Mouse (Mus musculus) midbrain, embryonic 12.5 days (tissue): ENCODE measurements around the gene Stt3a. TPM values are rescaled to one million over a fixed set of nuclear protein-coding genes. Genes with fewer than 3 reads are reported as not detected.

ENCODE experiments used
- ATAC-seq: fragments of 200-750 bp; cut with Nextera tagmentation; 2 replicates; pipeline ENCODE4 v1.8.0; 2017; ENCODE audit warnings: low read depth, moderate TSS enrichment, moderate library complexity; ENCODE audit not compliant: low FRiP score
- H3K27ac ChIP-seq: fragments of 300-500 bp; sonication (generic); replicated peaks from 2 replicates; pipeline ENCODE4 v1.5.1; 2016; ENCODE audit warnings: mild to moderate bottlenecking
- H3K27me3 ChIP-seq: fragments of 300-500 bp; sonication (generic); 2 replicates; pipeline ENCODE4 v1.6.1; 2016; ENCODE audit warnings: mild to moderate bottlenecking
- H3K36me3 ChIP-seq: fragments of 300-500 bp; sonication (generic); 2 replicates; pipeline ENCODE4 v1.6.1; 2016
- H3K4me1 ChIP-seq: fragments of 300-500 bp; sonication (generic); 2 replicates; pipeline ENCODE4 v1.6.1; 2016
- H3K4me2 ChIP-seq: fragments of 300-500 bp; sonication (generic); replicated peaks from 2 replicates; pipeline ENCODE4 v1.6.1; 2016; ENCODE audit warnings: mild to moderate bottlenecking, moderate library complexity
- H3K4me3 ChIP-seq: fragments of 300-500 bp; sonication (generic); 2 replicates; pipeline ENCODE4 v1.5.1; 2016; ENCODE audit warnings: mild to moderate bottlenecking
- H3K9ac ChIP-seq: fragments of 300-500 bp; sonication (generic); replicated peaks from 2 replicates; pipeline ENCODE4 v1.6.1; 2016; ENCODE audit warnings: mild to moderate bottlenecking, moderate library complexity
- H3K9me3 ChIP-seq: fragments of 300-500 bp; sonication (generic); 2 replicates; pipeline ENCODE4 v1.6.1; 2016; ENCODE audit warnings: mild to moderate bottlenecking
- WGBS: fragments of 180-500 bp; shearing (Covaris S2); methylation state at CpG from one replicate; pipeline ENCODE4 v1.1.7; 2016; 5-methylcytosine and 5-hydroxymethylcytosine counted together
- polyA plus RNA-seq: library from polyadenylated mRNA; unstranded; fragments of >200 nt; fragmentation: Nextera tagmentation; extraction: Ambion mirVana; gene quantifications from 2 replicates; pipeline ENCODE4 v1.2.1, GENCODE M21; 2016

The Stt3a gene
- polyA plus RNA-seq, 1 experiment from 2014 or later: 132 TPM

GRCm38 (mm10) chr9:36694276-36694675, 73.2 kb downstream of the Stt3a start:
- Histone ChIP-seq H3K4me3 (no peak overlapping the region), H3K9me3 (no peaks in the 10 kb centered on the region), H3K36me3 (no peaks in the 10 kb centered on the region), H3K27ac (no peak overlapping the region), H3K4me1 (no peaks in the 10 kb centered on the region), H3K4me2 (no peak overlapping the region), H3K9ac (no peak overlapping the region), H3K27me3 (no peaks in the 10 kb centered on the region)
- 95% methylated on average over 10 of the region's 10 CpGs for WGBS
- no peak for ATAC-seq

DNA sequence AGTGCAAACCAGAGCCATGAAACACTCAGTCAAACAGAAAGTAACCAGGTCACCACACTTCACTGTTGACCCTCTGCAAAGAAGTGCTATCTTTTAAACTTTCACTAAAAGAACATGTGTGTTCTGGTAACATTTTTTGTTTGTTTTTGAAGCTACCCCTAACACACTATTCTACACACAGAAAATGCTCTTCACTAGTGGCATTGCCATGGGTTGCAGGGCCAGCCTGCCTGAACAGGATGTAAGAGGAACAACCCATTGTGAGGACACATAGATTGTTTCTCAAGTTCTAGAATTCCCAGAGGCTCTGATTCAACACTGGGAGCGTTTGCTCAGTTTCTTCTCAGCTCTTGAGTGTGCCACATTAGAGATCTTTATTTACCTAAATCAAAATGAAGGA, 74.6 kb downstream of the Stt3a start, which contains the start of gene Acrv1:
Acrv1 (plus strand) TSS at position 301 of the 400 bp plus-strand sequence.
- no peaks in the 10 kb centered on the region for H3K36me3 ChIP-seq
- no peak within 1 kb of the TSS for H3K27ac ChIP-seq
- no peak within 1 kb of the TSS for H3K4me3 ChIP-seq
- ATAC-seq: no peak
- H3K4me1 ChIP-seq: no peaks in the 10 kb centered on the region
- H3K4me2 ChIP-seq: no peak within 1 kb of the TSS
- H3K9me3 ChIP-seq: no peaks in the 10 kb centered on the region
- H3K27me3 ChIP-seq: no peaks in the 10 kb centered on the region
- H3K9ac ChIP-seq: no peak within 1 kb of the TSS
- WGBS: 78% methylated on average over 1 of the region's 1 CpGs

DNA sequence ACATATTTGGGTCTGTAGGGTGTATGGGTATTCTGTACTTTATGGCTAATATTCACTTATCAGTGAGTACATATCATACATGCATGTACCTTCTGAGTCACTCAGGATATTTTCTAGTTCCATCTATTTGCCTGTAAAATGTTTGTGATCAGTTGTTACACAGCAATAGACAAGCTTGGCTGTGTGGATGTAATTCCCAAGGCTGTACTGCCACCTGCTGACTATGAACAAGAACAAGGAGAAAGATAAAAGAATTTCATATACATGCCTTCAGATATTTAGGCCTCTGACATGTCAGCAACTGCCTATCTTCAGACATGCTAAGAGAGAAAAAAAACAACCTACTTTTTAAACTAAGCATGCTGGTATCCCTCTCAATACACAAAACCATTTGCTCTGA, 80.2 kb downstream of the Stt3a start:
- no peak overlapping the region for H3K9ac ChIP-seq
- H3K4me1 ChIP-seq: no peaks in the 10 kb centered on the region
- no peaks in the 10 kb centered on the region for H3K27me3 ChIP-seq
- H3K4me3 ChIP-seq: no peak overlapping the region
- no peak overlapping the region for H3K27ac ChIP-seq
- H3K9me3 ChIP-seq: no peaks in the 10 kb centered on the region
- no peaks in the 10 kb centered on the region for H3K36me3 ChIP-seq
- no peak for ATAC-seq
- H3K4me2 ChIP-seq: no peak overlapping the region

GRCm38 (mm10) chr9:36681424-36681823, 86.1 kb downstream of the Stt3a start:
- Histone ChIP-seq H3K27ac (no peak overlapping the region), H3K27me3 (no peaks in the 10 kb centered on the region), H3K36me3 (no peaks in the 10 kb centered on the region), H3K4me3 (no peak overlapping the region), H3K9ac (no peak overlapping the region), H3K4me1 (no peaks in the 10 kb centered on the region), H3K9me3 (no peaks in the 10 kb centered on the region), H3K4me2 (no peak overlapping the region)
- WGBS: 85% methylated on average over 2 of the region's 2 CpGs
- no peak for ATAC-seq

Other genes starting within 250 kb of the Stt3a start
- not detected in 2 replicates for gene Gm5615, start 225.7 kb downstream of the Stt3a start, polyA plus RNA-seq
- not detected in 2 replicates for gene Gm17689, start 185.0 kb downstream of the Stt3a start, polyA plus RNA-seq
- gene A630095E13Rik, start 124.3 kb downstream of the Stt3a start, polyA plus RNA-seq: not detected in 2 replicates
- not detected in 2 replicates for gene Acrv1, start 74.5 kb downstream of the Stt3a start, polyA plus RNA-seq
- 38.3 and 39.5 TPM in 2 replicates for gene Chek1, start 40.6 kb downstream of the Stt3a start, polyA plus RNA-seq
- 107 and 109 TPM in 2 replicates for gene Ei24, start 29.7 kb upstream of the Stt3a start, polyA plus RNA-seq
- gene Fez1, start 54.2 kb upstream of the Stt3a start, polyA plus RNA-seq: 452 and 456 TPM in 2 replicates